Mouse (Mus musculus): Measurements from ENCODE around the gene Myrfl.

- TF ChIP-seq CTCF (IDR thresholded peaks at IDR 0.05; ENCODE audit: low read depth, low read length): no peak
- no peak for TF ChIP-seq POLR2A (IDR thresholded peaks at IDR 0.05; ENCODE audit: extremely low read depth, insufficient read depth, low read length)
Observed at GRCm38 (mm10) chr10:116841551-116841950, 55.2 kb downstream of the Myrfl start.

Data from liver, adult 2 months (tissue).